Mouse (Mus musculus): ENCODE measurements around the gene Fer1l4. TPM values are rescaled to one million over a fixed set of nuclear protein-coding genes. Genes with fewer than 3 reads are reported as not detected.

The Fer1l4 gene
- polyA plus RNA-seq, 1 experiment from 2014 or later, result not detected

DNA sequence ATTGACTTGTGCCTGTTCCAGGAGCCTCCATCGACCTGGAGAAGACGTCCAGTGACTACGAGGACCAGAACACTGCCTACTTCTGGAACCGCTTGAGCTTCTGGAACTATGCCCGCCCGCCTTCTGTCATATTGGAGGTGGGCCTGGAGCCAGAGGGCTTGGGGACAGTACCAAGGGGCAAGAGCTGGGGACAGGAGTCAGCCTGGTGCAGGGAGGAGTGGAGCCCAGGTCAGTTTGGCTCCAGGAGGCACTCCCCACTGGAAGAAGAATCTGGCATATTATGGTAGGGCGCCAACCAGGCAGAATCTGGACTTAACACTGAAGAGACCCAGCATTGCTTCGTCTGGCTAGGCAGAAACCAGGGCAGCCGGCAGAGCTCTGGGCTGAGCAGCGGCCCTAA is 15.2 kb upstream of the Fer1l4 start:
- H3K27ac ChIP-seq, result no peak overlapping the region
- no peak for ATAC-seq (ENCODE audit: low FRiP score)
- no peak overlapping the region for H3K9ac ChIP-seq
- peaks cover 13% of the 10 kb centered on the region for H3K4me1 ChIP-seq (replicated peaks)
- H3K27me3 ChIP-seq, result no peaks in the 10 kb centered on the region
- H3K4me2 ChIP-seq, result no peak overlapping the region
- H3K4me3 ChIP-seq, result no peak overlapping the region
- peaks cover 53% of the 10 kb centered on the region for H3K36me3 ChIP-seq
- no peaks in the 10 kb centered on the region for H3K9me3 ChIP-seq
- 92% methylated on average over 10 of the region's 10 CpGs for WGBS

DNA sequence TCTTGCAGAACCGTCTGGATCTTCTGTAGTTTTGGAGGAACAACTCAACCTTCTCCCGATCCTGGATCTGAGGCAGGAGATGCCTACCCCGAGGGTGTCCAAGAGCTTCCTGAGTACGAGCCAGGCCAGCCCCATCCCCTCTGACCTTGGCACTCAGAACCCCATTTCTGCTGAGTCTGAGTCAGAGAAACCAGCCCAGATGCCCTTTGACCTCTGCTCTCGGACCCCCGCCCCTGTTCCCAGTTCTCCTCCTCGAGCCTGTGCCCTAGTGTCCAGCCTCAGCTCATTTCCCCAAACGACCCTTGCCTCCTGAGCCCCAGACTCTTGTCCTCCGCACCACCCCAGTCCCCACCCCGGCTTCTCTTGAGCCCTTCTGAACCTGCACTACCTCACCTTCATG is 13.4 kb upstream of the Fer1l4 start:
- 31% methylated on average over 10 of the region's 10 CpGs for WGBS
- peak; percentile 4; the same call in 1 of the 2 replicates for ATAC-seq (ENCODE audit: low FRiP score)
- Histone ChIP-seq H3K4me2 (peak overlapping the region; percentile 96), H3K27ac (no peak overlapping the region), H3K36me3 (peaks cover 36% of the 10 kb centered on the region), H3K4me1 (replicated peaks) (peaks cover 13% of the 10 kb centered on the region), H3K4me3 (peak overlapping the region; percentile 71), H3K27me3 (no peaks in the 10 kb centered on the region), H3K9me3 (no peaks in the 10 kb centered on the region), H3K9ac (peak overlapping the region; percentile 84)

DNA sequence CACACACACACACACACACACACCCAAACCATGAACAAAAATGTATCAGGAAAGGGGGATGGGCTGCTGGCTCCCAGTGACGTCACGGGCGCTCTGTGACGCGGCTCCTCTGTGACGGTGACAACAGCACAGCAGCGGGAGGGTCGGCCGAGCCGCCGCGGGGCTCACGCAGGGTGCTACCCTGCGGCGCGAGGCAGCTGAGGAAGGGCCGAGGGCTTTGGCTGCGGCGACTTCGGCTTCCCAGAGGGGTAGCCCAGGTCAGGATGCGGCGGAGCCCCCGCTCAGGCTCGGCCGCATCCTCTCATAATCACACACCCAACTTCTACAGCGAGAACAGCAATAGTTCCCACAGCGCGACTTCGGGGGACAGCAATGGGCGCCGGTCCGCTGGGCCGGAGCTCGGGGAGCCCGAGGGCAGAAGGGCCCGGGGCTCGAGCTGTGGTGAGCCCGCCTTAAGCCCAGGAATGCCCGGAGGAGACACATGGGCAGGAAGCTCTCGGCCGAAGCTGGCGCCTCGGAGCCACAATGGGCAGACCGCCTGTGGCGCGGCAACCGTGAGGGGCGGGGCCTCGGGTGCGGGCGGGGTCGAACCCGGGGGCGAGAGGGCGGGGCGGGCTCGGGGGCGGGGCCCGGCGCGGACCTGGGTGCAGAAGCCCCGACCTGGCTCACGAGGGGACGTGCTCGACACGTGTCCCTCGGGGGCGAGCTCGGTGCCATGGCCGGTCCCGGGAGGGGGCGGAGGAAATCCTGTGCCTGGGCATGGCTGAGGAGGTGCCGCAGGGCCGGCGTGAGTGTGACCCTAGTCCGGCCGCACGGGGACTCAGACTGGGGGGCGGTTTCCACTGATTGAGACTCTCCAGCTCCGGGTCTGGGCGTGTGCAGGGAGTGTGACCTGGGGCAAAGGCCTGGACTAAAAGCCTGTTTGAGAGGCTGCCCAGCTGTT is 12.6 kb upstream of the Fer1l4 start, which contains the start of gene Spag4:
TSS of gene Spag4 (plus strand) at position 77 of the 943 bp plus-strand sequence.
- peak; percentile 79 for ATAC-seq (ENCODE audit: low FRiP score)
- peaks cover 13% of the 10 kb centered on the region for H3K4me1 ChIP-seq (replicated peaks)
- no peaks in the 10 kb centered on the region for H3K27me3 ChIP-seq
- peak within 1 kb of the TSS; percentile 71 for H3K4me3 ChIP-seq
- peak within 1 kb of the TSS; percentile 96 for H3K4me2 ChIP-seq
- H3K9ac ChIP-seq, result peak within 1 kb of the TSS; percentile 84
- no peaks in the 10 kb centered on the region for H3K9me3 ChIP-seq
- peak within 1 kb of the TSS; percentile 87 for H3K27ac ChIP-seq
- peaks cover 28% of the 10 kb centered on the region for H3K36me3 ChIP-seq
- under 1% methylated on average over 81 of the region's 81 CpGs for WGBS

DNA sequence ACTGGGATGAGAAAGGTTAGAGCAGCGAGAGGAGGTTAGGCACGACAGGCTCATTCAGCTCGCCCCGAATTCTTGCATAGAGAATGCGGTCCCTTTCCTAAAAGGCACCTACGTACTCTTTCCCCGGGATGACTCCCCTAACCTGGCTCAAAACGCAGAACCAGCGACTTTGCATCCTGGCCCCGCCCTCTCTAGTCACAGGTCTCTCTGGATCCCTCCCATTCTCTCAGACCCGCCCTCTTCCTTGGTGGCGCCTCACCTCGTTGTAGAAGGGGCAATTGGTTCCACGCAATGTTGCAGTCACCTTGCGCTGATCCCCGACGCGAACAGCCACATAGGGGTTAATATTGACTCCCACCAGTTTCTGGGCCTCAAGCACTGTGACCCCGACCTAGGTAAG is 4.8 kb downstream of the Fer1l4 start:
- Histone ChIP-seq H3K4me2 (0 out of 2 replicates have a peak overlapping the region, but pooled peaks have one; percentile 13), H3K27ac (no peak overlapping the region), H3K9me3 (no peaks in the 10 kb centered on the region), H3K27me3 (peaks cover 24% of the 10 kb centered on the region), H3K4me3 (no peak overlapping the region), H3K4me1 (replicated peaks) (no peaks in the 10 kb centered on the region), H3K9ac (no peak overlapping the region), H3K36me3 (no peaks in the 10 kb centered on the region)
- ATAC-seq (ENCODE audit: low FRiP score), result no peak
- WGBS, result 8% methylated on average over 19 of the region's 19 CpGs

DNA sequence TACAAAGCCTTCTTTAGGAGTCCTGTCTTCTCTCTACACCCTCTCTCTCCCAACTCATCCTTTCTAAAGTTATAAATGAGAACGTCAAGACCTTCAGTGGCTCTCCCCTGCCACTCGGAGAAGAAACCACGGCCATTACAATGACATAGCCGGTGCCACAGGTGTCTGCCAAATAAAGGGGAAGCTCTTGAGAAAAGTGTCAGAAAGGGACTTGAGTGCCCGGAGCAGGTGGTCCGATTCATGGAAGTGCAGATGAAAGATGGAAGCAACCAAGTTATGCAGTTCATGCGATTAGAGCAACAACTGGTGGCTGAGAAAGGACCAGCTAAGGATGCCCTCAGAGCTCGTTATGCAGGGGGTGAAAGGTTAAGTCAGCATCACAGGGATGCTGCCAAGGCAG is 9.8 kb downstream of the Fer1l4 start:
- no peak for ATAC-seq (ENCODE audit: low FRiP score)
- Histone ChIP-seq H3K4me2 (no peak overlapping the region), H3K4me1 (replicated peaks) (no peaks in the 10 kb centered on the region), H3K9me3 (no peaks in the 10 kb centered on the region), H3K36me3 (no peaks in the 10 kb centered on the region), H3K27ac (no peak overlapping the region), H3K4me3 (no peak overlapping the region), H3K27me3 (peaks cover 12% of the 10 kb centered on the region), H3K9ac (no peak overlapping the region)
- WGBS, result 85% methylated on average over 8 of the region's 8 CpGs

DNA sequence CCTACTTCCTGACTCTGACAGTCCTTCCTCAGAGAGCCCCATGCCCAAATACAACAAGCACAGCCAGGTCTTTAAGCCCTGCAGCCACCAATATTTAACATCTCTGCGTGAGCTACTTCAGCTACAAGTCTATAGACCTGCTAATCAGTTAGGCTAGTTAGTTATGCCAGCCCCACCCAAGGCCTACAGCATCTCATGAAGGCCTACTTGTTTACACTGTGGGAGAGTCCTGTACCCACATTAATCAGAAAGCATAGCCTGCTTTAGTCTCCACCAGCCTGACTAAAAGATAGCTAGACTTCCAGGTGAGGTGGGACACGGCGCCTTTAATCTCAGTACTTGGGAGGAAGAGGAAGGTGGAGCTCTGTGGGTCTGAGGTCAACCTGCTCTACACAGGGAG is 13.4 kb downstream of the Fer1l4 start:
- no peaks in the 10 kb centered on the region for H3K36me3 ChIP-seq
- H3K27ac ChIP-seq, result no peak overlapping the region
- 92% methylated on average over 3 of the region's 3 CpGs for WGBS
- H3K27me3 ChIP-seq, result no peaks in the 10 kb centered on the region
- no peak overlapping the region for H3K9ac ChIP-seq
- H3K9me3 ChIP-seq, result no peaks in the 10 kb centered on the region
- no peak for ATAC-seq (ENCODE audit: low FRiP score)
- H3K4me3 ChIP-seq, result no peak overlapping the region
- no peak overlapping the region for H3K4me2 ChIP-seq
- H3K4me1 ChIP-seq (replicated peaks), result no peaks in the 10 kb centered on the region

DNA sequence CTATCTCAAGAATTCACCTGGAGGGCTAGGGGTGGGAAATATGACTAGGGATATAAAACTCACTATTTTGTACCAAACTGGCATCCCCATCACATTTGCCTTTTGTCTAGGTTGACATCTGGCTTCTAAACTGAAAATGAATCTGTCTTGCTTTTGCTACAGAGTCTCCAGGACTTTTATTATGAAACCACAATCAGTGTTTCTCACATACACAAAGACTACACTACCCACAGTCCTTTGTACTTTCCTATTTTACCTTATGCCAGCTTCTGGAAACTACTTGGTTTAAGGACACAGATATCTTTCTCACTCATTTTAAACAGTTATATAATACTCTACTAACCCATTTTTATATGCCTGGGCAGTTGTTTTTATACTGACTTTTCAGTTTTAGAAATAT is 27.3 kb downstream of the Fer1l4 start:
- H3K4me2 ChIP-seq, result no peak overlapping the region
- H3K4me3 ChIP-seq, result no peak overlapping the region
- H3K27ac ChIP-seq, result no peak overlapping the region
- H3K9me3 ChIP-seq, result no peaks in the 10 kb centered on the region
- H3K4me1 ChIP-seq (replicated peaks), result no peaks in the 10 kb centered on the region
- H3K9ac ChIP-seq, result no peak overlapping the region
- no peaks in the 10 kb centered on the region for H3K27me3 ChIP-seq
- ATAC-seq (ENCODE audit: low FRiP score), result no peak
- H3K36me3 ChIP-seq, result 0 out of 2 replicates have a peak, but pooled peaks cover 2% of the 10 kb centered on the region

DNA sequence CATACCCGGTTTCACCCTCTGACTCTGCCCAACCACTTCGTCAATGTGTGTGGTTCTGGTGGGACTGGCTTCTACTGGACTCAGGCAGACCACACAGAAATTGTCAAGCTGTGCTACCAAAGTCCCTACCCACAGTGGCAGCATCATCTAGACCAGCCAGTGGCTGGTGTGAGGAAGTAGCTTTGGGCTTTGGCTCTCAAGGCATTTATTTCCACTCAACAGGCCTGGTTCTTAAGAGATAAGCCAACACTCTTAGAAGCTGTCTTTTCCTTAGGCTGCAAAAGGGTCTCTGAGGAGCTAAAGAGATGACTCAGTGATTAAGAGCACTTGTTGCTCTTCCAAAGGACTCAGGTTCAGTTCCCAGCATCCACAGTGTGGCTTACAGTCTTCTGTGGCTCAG is 31.0 kb downstream of the Fer1l4 start:
- Histone ChIP-seq H3K9ac (no peak overlapping the region), H3K4me2 (no peak overlapping the region), H3K9me3 (no peaks in the 10 kb centered on the region), H3K27ac (no peak overlapping the region), H3K36me3 (peaks cover 39% of the 10 kb centered on the region), H3K4me3 (no peak overlapping the region), H3K27me3 (no peaks in the 10 kb centered on the region), H3K4me1 (replicated peaks) (no peaks in the 10 kb centered on the region)
- 94% methylated on average over 2 of the region's 2 CpGs for WGBS
- no peak for ATAC-seq (ENCODE audit: low FRiP score)

DNA sequence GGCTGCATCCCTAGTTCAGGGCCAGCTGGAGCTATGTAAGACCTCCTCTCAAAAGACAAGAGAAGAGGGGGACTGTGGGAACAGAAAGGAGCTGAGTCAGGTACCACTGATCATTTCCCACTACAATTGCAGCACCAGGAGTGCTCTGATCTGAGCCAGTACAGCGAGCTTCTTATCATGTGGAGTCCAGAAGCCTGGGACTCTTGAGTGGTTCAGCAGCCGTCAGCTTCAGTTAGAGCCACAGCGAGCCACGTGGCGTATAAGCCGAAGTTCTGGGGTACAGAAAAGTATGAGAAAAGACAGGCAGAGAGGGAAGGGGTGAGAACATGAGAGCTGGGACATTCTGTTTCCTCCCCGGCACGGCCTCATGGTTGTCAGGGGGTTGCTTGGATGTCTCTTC is 31.5 kb downstream of the Fer1l4 start:
- ATAC-seq (ENCODE audit: low FRiP score), result no peak
- Histone ChIP-seq H3K4me1 (replicated peaks) (no peaks in the 10 kb centered on the region), H3K4me3 (no peak overlapping the region), H3K9me3 (no peaks in the 10 kb centered on the region), H3K9ac (no peak overlapping the region), H3K27ac (no peak overlapping the region), H3K4me2 (no peak overlapping the region), H3K27me3 (no peaks in the 10 kb centered on the region), H3K36me3 (peaks cover 45% of the 10 kb centered on the region)
- WGBS, result 92% methylated on average over 8 of the region's 8 CpGs

DNA sequence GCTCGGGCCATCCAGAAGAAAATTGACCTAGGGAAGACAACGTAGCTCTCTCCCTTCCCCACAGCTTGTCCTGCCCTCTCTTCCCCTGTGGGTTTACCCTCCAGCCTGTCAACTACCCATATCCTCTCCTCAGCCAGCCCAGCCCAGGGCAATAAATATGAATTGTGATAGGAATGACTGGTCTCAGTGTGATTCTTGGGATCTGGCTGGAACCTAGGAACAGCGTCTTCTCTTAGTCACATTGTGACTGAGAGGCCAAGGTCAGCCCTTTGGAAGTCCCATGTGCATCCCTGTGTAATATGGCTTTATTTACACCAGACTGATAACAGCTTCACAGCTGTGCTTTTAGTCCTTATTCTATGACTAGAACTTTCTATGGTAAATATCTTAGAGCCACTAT is 34.6 kb downstream of the Fer1l4 start:
- Histone ChIP-seq H3K36me3 (peaks cover 76% of the 10 kb centered on the region), H3K4me2 (no peak overlapping the region), H3K9me3 (no peaks in the 10 kb centered on the region), H3K4me3 (no peak overlapping the region), H3K4me1 (replicated peaks) (no peaks in the 10 kb centered on the region), H3K27ac (no peak overlapping the region), H3K27me3 (no peaks in the 10 kb centered on the region), H3K9ac (no peak overlapping the region)
- ATAC-seq (ENCODE audit: low FRiP score), result no peak
- WGBS, result 96% methylated on average over 3 of the region's 3 CpGs

DNA sequence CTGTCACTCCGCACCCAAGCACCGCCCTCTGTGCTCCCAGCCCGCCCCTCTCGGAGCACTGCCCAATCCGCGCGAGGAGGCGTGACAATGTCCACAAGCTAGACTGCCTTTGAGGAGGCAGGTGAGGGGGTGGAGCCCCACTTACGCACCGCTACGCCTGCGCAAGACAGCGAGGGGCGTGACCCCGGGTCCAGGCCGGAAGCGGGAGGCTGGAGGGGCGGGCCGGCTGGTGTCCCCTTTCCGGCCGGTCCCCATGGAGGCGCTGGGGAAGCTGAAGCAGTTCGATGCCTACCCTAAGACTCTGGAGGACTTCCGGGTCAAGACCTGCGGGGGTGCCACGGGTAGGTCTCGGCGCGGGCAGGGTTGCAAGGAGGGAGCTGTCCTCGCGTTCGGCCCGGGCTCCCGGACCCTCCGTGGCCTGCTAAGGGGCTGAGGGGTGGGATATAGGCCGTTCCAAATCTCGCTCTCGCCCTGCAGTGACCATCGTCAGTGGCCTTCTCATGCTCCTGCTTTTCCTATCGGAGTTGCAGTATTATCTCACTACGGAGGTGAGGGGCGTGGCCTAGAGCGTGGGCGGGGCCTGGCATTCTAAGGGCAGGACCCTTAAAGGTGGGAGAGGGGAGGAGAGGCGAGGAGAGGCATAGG is 44.7 kb downstream of the Fer1l4 start, which contains the start of the genes 6430550D23Rik and Ergic3:
TSS of gene 6430550D23Rik (minus strand) at position 90 of the 645 bp plus-strand sequence.
TSS of gene Ergic3 (plus strand) at position 158 of the 645 bp plus-strand sequence.
- Histone ChIP-seq H3K36me3 (peaks cover 33% of the 10 kb centered on the region), H3K27me3 (no peaks in the 10 kb centered on the region), H3K4me2 (peak within 1 kb of the TSS; percentile 79), H3K4me1 (replicated peaks) (peaks cover 16% of the 10 kb centered on the region), H3K27ac (peak within 1 kb of the TSS; percentile 84), H3K9ac (peak within 1 kb of the TSS; percentile 89), H3K9me3 (no peaks in the 10 kb centered on the region), H3K4me3 (peak within 1 kb of the TSS; percentile 88)
- under 1% methylated on average over 44 of the region's 45 CpGs for WGBS
- peak; percentile 100 for ATAC-seq (ENCODE audit: low FRiP score)

DNA sequence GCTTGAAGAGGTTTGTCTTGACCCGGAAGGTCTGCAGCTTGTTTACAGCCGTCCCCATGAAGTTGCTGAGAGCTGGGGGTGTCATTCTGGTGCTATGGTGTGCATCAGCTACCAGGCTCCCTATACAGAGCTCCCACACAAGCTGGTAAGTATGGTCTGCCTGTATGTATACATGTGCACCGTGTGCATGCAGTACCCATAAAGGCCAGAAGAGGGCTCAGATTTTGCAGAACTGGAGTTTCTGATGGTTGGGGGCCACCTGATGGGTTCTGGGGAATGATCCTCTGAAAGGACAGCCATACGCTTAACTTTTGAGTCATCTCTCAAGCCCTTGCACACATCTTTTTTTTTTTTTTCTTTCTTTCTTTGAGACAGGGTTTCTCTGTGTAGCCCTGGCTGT is 47.4 kb downstream of the Fer1l4 start:
- H3K9me3 ChIP-seq, result no peaks in the 10 kb centered on the region
- no peak overlapping the region for H3K9ac ChIP-seq
- H3K27me3 ChIP-seq, result no peaks in the 10 kb centered on the region
- H3K4me3 ChIP-seq, result no peak overlapping the region
- no peak for ATAC-seq (ENCODE audit: low FRiP score)
- H3K4me1 ChIP-seq (replicated peaks), result peaks cover 16% of the 10 kb centered on the region
- H3K36me3 ChIP-seq, result peaks cover 18% of the 10 kb centered on the region
- H3K27ac ChIP-seq, result no peak overlapping the region
- WGBS, result 90% methylated on average over 4 of the region's 4 CpGs
- H3K4me2 ChIP-seq, result no peak overlapping the region

Measured in hindbrain, embryonic 13.5 days (tissue).